Mouse (Mus musculus): Measurements from ENCODE around the gene Gm5431.

Gm5431 gene

GRCm38 (mm10) chr11:48838879-48839680 is 62.9 kb downstream of the Gm5431 start:
- DNase-seq (ENCODE audit: low spot score in 2 of 2): no peak

GRCm38 (mm10) chr11:48838181-48838797 is 63.7 kb downstream of the Gm5431 start:
- peak in 1 of 2 experiments; percentile 31 for DNase-seq (ENCODE audit: low spot score in 2 of 2)
